Mouse (Mus musculus): ENCODE data around the gene Cbll1. TPM values are rescaled to one million over a fixed set of nuclear protein-coding genes. Genes with fewer than 3 reads are reported as not detected.
"Not testable (repeated sequence)": the region's sequence is repeated elsewhere in the genome, so short reads cannot be mapped to it uniquely, and the experiment has no call there.

Cbll1 gene
- total RNA-seq, 2 experiments from 2014 or later, result 22.2 to 24.1 TPM

DNA sequence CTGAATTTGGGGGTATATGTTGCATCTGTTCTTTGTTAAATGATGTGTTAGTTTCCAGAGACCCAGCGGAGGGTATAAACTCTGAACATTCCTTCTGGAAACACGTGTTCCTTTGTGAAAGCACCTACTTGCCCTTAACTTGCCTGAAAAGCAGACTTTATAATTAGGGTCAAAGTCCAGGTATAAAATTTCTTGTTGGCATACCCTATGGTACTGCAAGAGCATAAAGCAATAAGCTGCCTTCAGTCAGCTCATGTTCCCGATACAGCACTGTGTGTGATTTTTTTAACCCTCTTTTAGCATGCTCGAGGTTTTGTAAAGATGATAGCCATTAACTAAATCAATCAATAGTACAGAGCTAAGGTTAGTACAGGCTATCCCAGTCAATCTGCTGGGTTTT lies 36.8 kb downstream of the Cbll1 start:
- Histone ChIP-seq H3K27ac (no peak overlapping the region), H3K4me3 (no peak overlapping the region)
- TF ChIP-seq CTCF (IDR thresholded peaks at IDR 0.05), result no peak
- intact Hi-C loops (cut with DNase I), result no loop called here
- no peak for DNase-seq (ENCODE audit: extremely low spot score in 1 of 2, low spot score in 2 of 2)

GRCm38 (mm10) chr12:31461371-31461770 lies 38.0 kb downstream of the Cbll1 start:
- DNase-seq (ENCODE audit: extremely low spot score in 1 of 2, low spot score in 2 of 2), result no peak
- TF ChIP-seq CTCF (IDR thresholded peaks at IDR 0.05), result no peak
- intact Hi-C loops (cut with DNase I), result no loop called here

GRCm38 (mm10) chr12:31460270-31460669 lies 39.1 kb downstream of the Cbll1 start:
- DNase-seq (ENCODE audit: extremely low spot score in 1 of 2, low spot score in 2 of 2); H3K27ac ChIP-seq; intact Hi-C loops (cut with DNase I); H3K4me3 ChIP-seq: not testable (repeated sequence)
- peak; percentile 21 for TF ChIP-seq CTCF (IDR thresholded peaks at IDR 0.05)

More at GRCm38 (mm10) chr12:31461371-31461770, 38.0 kb downstream of the Cbll1 start:
- Histone ChIP-seq H3K4me3 (no peak overlapping the region), H3K27ac (no peak overlapping the region)

DNA sequence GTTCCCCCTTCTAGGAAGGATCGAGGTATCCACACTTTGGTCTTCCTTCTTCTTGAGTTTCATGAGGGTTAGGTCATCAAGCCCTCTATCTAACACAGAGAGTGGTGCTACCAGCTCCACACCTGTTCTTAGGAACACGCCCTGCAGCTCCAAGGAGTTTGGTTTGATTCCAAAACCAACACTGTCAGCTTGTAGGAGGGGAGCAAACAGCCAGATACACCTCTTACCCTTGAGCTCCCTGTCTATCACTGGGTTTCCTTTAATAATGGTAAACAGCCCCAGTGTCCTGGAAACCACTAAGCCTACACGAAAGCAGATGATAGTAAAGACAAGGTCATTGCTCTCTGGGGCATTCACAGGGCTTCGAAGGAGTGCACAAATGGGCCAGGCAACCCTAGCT lies 40.9 kb downstream of the Cbll1 start:
- intact Hi-C loops (cut with DNase I), result loop anchor here (10.0 kb wide), 1 partner anchor 344 kb away; no protein-coding TSS in a partner anchor
- Histone ChIP-seq H3K27ac (no peak overlapping the region), H3K4me3 (no peak overlapping the region)
- no peak for DNase-seq (ENCODE audit: extremely low spot score in 1 of 2, low spot score in 2 of 2)
- no peak for TF ChIP-seq CTCF (IDR thresholded peaks at IDR 0.05)

GRCm38 (mm10) chr12:31456271-31456670 lies 43.1 kb downstream of the Cbll1 start:
- no peak for TF ChIP-seq CTCF (IDR thresholded peaks at IDR 0.05)
- intact Hi-C loops (cut with DNase I), result loop anchor here (10.0 kb wide), 1 partner anchor 341 kb away; no protein-coding TSS in a partner anchor
- no peak overlapping the region for H3K27ac ChIP-seq
- no peak for DNase-seq (ENCODE audit: extremely low spot score in 1 of 2, low spot score in 2 of 2)
- H3K4me3 ChIP-seq, result no peak overlapping the region

GRCm38 (mm10) chr12:31449341-31449740 lies 50.1 kb downstream of the Cbll1 start:
- Histone ChIP-seq H3K4me3 (no peak overlapping the region), H3K27ac (no peak overlapping the region)
- TF ChIP-seq CTCF (IDR thresholded peaks at IDR 0.05), result no peak
- intact Hi-C loops (cut with DNase I), result no loop called here
- no peak for DNase-seq (ENCODE audit: extremely low spot score in 1 of 2, low spot score in 2 of 2)

- Histone ChIP-seq H3K4me3 (no peak overlapping the region), H3K27ac (no peak overlapping the region)
- TF ChIP-seq CTCF (IDR thresholded peaks at IDR 0.05), result no peak
- intact Hi-C loops (cut with DNase I), result no loop called here
- DNase-seq (ENCODE audit: extremely low spot score in 1 of 2, low spot score in 2 of 2), result no peak
Observed at GRCm38 (mm10) chr12:31444827-31445226, 54.6 kb downstream of the Cbll1 start.

GRCm38 (mm10) chr12:31444131-31444546 lies 55.3 kb downstream of the Cbll1 start:
- no peak for DNase-seq (ENCODE audit: extremely low spot score in 1 of 2, low spot score in 2 of 2)
- no peak for TF ChIP-seq CTCF (IDR thresholded peaks at IDR 0.05)
- Histone ChIP-seq H3K27ac (no peak overlapping the region), H3K4me3 (no peak overlapping the region)
- intact Hi-C loops (cut with DNase I), result no loop called here

DNA sequence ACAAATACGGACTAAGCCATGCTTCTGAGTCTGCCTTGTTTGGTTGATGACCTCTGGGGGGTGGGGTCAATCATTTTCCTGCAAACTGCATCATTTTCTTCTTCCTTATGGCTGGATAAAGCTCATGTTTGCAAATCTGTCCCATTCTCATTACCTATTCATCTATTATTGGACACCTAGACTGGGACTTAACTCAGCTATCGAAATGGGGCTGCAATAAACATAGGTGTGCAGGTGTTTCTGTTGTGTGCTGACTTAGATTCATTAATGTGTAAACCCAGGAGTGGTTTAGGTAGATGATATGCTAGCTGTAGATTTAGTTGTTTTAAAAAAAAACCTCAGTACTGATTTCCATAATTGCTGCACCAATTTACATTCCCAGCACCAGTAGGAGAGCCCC lies 59.8 kb downstream of the Cbll1 start:
- no peak overlapping the region for H3K4me3 ChIP-seq
- DNase-seq (ENCODE audit: extremely low spot score in 1 of 2, low spot score in 2 of 2), result no peak

GRCm38 (mm10) chr12:31437791-31438190 lies 61.6 kb downstream of the Cbll1 start:
- H3K27ac ChIP-seq, result no peak overlapping the region
- no peak for TF ChIP-seq CTCF (IDR thresholded peaks at IDR 0.05)
- DNase-seq (ENCODE audit: extremely low spot score in 1 of 2, low spot score in 2 of 2), result no peak
- no peak overlapping the region for H3K4me3 ChIP-seq
- intact Hi-C loops (cut with DNase I), result no loop called here

More for the DNA sequence above, 59.8 kb downstream of the Cbll1 start:
- no peak for TF ChIP-seq CTCF (IDR thresholded peaks at IDR 0.05)
- no peak overlapping the region for H3K27ac ChIP-seq
- intact Hi-C loops (cut with DNase I), result no loop called here

Other genes starting within 250 kb of the Cbll1 start
- gene Lamb1, start 234.4 kb downstream of the Cbll1 start, total RNA-seq (2021), result 10 to 100 TPM; 16.8 to 17.1 TPM
- gene Dld, start 148.2 kb downstream of the Cbll1 start, total RNA-seq (2021), result 100 to 1,000 TPM in 1 of 2 experiments, 10 to 100 TPM in 1; 96.5 to 112 TPM
- gene Slc26a3, start 108.7 kb downstream of the Cbll1 start, total RNA-seq (2021), result under 1 TPM in 1 of 2 experiments, not detected in 1; 0.38 TPM
- gene Slc26a4, start 60.4 kb upstream of the Cbll1 start, total RNA-seq (2021), result 1 to 10 TPM; 2.7 to 3.2 TPM
- 10 to 100 TPM; 36.3 to 36.9 TPM for gene Bcap29, start 135.0 kb upstream of the Cbll1 start, total RNA-seq (2021)
- gene Dus4l, start 155.2 kb upstream of the Cbll1 start, total RNA-seq (2021), result 1 to 10 TPM; 7.5 to 8.1 TPM
- gene Cog5, start 155.3 kb upstream of the Cbll1 start, total RNA-seq (2021), result 10 to 100 TPM; 44.4 to 46.8 TPM
- 10 to 100 TPM; 49.5 to 54.4 TPM for gene Gpr22, start 214.3 kb upstream of the Cbll1 start, total RNA-seq (2021)